Mouse (Mus musculus): ENCODE data around the gene Fuca1.

Fuca1 gene

DNA sequence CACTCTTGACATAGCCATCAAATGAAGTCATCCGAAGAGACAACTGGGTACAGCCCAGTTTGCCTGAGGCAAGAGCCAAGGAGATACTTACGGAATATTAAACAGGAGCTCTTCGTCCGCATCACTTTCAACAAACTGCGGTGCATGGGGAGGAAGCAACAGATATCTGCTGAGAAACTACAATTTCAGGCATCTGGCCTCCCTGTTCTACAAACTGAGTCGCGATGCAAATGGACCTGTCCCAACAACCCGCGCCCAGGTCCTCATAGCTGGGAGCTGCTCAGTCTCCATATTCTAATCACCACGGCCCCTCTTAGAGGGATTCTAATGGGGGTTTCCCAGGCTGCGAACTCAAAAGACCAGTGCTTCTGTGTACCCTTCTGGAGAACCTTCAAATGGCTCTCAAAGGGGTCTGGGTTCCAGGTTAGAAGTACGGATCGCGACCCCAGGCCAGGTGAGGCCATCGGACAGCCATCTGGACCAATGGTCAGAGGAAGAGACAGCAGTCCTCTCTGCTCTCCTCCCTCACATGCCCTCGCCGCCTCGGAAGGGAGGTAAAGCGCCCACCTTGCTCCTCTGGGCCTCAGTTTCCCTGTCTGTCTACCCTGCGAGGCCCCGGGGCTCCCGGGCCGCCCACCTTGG, 65.9 kb downstream of the Fuca1 start:
- peak; percentile 23 for DNase-seq

DNA sequence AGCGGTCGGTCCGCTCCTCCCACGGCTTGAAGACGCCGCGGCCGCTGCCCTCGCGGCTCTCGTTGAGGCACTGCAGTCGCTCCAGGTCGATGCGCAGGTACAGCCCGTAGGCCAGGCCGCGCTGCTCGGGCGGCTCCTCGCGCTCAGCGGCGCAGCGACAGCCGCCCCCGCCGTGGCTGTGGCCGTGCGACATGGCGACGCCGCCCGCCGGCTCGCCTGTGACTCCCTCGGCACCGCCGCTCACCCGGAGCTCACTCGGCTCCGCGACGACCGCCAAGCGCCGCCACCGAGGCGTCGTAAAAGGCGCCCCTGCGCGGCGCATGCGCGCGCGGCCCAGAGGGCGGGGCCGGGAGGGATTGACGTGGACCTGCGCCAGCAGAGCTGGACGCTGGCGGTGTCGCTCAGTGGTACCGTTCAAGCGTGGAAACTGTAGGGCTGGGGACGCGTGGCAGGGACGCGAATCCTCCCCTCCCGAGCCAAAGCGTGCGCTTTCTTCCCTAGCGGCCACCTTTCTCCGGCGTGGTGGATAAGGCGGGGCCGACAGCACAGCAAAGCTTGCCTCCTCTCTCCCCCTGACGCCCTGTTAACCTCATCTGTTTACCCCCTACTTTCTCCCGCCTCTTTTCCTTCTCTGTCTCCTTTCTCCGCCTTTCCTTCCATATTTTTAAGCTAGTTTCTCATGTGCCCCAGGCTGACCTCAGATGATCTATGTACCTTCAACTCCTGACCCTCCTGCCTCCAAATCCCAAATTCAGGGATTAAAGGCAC, 66.6 kb downstream of the Fuca1 start, which contains the start of gene Pithd1:
TSS of gene Pithd1 (minus strand) at position 322 of the 768 bp plus-strand sequence.
- DNase-seq, result peak; percentile 96

DNA sequence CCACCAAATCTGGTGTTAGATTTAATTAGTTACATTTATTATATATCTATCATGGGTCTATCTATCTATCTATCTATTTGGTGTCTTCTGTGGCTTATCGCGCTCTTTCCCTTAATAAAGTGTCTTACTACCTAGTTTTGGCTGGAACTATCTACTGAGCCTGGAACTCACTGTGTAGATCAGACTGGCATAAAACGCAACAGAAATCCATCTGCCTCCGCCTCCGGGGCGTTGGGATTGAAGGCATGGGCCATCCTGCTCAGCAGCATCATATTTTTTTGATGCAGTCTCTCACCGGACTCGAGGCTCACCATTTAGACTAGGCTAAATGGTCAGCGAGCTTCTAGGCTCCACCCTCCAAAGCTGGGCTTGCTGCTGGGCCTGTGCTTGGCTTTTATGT, 67.2 kb downstream of the Fuca1 start:
- peak; percentile 18 for DNase-seq

Data from embryo, embryonic 11 days (tissue).